Mouse (Mus musculus): ENCODE data around the gene Tm6sf2.
"Not testable (repeated sequence)": the region's sequence is repeated elsewhere in the genome, so short reads cannot be mapped to it uniquely, and the experiment has no call there.

Tm6sf2 gene

DNA sequence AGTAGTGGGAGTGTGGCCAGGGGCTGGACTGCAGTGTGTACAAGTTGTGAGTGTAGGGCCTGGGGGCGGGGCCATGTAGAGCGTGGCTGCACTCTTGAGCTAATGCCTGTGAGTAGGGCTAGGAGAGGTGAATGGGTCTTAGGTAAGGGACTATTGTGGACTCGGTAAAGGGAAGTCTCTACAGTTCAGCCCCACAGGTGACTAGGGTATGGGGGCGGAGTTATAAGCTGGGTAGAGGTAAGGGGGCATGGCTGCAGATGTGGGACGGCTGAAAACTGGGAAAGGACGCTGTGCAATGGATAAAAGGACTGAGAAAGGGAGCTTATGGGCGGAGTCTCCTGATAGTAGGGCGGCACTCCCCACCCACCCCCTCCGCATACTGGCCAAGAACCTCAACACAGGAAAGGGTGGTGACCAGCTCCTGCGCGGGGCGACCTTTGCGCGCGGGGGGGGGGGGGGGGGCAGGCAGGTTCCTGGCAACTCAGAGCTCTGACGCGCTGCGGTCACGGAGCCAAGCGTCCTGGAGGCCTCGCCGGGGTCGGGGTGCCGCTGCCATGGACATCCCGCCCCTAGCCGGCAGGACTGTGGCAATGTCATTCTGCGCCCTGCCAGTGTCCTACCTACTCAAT lies at the start of gene Tm6sf2:
Gene Tm6sf2 (plus strand): TSS at position 484 of the 629 bp plus-strand sequence.
- in situ Hi-C loops (cut with MboI; ENCODE audit: low sequenced_read_pairs) = no loop called here

DNA sequence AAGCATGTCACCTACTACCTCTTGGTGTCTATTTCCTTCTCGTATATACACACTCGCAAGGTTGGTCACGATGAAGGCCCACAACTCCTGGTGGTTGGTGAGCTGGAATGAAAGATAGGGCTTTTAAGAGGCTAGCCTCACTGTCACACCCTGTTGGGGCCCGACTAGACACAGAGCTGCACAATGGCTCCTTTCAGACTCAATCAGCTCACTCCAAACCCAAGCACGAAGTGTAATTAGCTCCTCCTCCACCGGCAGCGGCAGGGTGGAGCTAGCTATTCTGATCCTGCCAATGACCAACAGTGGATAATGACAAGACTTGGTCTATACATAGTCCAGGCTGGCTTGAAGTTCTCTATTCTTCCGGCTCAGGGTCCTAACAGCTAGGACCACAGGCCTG lies 49.1 kb upstream of the Tm6sf2 start:
- in situ Hi-C loops (cut with MboI; ENCODE audit: low sequenced_read_pairs) = no loop called here

DNA sequence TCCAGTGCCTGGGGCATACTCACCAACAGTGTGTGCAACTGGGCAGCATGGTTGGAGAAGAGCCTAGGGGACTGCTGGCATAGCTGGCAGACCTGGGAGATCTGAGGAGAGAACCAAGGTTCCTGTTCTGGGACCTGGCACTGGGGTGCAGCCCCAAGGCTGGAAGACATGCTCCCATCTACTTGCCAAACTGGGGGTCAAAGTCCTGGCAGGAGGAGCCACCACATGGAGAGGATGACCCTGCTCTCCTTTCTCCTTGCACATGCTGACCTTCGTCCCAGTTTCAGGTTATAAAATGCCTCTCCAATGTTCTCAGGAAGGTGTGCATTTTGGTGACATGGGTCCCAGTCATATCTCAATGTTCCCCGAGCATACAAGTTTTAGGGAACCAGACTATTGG lies 46.6 kb upstream of the Tm6sf2 start:
- in situ Hi-C loops (cut with MboI; ENCODE audit: low sequenced_read_pairs) = no loop called here

DNA sequence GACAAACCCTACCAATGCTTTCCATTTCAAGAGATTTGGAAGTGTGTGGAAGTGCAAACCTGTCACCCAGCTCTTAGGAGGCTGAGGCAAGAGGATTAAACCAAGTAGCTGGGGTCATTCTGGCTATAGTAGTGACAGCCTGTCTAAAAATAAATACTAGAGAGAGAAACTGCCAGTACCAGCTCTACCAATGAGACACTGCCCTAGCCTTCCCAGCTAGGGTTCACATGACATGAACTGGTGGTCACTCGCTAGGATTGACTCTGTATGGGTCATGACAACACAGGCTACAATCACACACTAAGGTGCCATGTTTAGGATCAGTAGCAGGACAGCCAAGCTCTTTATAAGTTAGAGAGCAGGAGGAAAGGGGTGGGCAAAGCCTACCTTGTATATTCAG lies 42.5 kb upstream of the Tm6sf2 start:
- in situ Hi-C loops (cut with MboI; ENCODE audit: low sequenced_read_pairs) = no loop called here

DNA sequence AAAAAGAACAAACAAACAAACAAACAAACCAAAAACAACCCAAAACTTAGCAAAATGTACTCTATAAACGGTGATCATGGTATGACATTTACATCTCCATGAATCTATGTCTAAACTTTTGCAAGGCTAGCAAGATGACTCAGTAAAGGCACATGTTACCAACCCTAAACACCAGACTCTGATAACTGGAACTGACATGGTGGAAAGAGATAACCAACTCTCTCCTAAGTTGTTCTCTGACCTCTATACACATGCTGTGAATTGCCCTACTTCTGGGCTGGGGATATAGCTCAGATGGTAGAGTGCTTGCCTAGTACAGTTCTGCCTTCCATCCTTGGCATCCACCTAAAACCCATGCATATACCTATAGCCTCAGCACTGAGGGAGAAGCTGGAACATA lies 34.7 kb upstream of the Tm6sf2 start:
- in situ Hi-C loops (cut with MboI; ENCODE audit: low sequenced_read_pairs) = no loop called here

DNA sequence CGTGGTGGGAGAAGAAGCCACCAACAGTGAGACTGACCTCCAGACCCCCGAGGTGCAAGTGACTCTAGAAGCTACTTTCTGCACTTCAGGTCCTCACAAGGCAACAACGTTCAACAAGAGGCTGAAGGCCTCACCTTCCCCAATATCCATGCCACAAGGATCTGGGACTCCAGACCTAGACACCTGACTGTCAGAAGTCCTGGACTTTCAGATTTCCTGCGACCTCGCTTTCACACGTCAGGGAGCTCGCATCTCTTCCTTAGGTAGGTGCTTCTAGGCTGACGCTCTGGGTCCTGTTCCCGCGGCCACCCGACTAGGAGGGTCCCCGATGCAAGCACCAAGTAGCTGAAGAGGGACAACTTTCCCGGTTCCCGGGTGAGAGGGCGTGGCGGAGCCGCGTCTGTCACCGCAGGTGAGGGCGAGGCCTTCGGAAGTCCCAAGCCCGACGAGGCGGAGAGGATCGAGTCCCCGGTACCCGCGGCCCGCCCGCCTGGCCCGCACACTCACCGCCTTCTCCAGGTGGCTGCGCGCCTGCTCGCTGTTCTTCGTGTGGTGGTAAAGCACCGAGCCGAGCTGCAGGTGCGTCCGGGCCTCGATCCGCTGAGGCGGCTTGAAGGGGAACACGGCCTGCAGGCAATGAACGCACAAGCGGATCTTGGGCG lies 30.7 kb upstream of the Tm6sf2 start:
- in situ Hi-C loops (cut with MboI; ENCODE audit: low sequenced_read_pairs) = no loop called here

DNA sequence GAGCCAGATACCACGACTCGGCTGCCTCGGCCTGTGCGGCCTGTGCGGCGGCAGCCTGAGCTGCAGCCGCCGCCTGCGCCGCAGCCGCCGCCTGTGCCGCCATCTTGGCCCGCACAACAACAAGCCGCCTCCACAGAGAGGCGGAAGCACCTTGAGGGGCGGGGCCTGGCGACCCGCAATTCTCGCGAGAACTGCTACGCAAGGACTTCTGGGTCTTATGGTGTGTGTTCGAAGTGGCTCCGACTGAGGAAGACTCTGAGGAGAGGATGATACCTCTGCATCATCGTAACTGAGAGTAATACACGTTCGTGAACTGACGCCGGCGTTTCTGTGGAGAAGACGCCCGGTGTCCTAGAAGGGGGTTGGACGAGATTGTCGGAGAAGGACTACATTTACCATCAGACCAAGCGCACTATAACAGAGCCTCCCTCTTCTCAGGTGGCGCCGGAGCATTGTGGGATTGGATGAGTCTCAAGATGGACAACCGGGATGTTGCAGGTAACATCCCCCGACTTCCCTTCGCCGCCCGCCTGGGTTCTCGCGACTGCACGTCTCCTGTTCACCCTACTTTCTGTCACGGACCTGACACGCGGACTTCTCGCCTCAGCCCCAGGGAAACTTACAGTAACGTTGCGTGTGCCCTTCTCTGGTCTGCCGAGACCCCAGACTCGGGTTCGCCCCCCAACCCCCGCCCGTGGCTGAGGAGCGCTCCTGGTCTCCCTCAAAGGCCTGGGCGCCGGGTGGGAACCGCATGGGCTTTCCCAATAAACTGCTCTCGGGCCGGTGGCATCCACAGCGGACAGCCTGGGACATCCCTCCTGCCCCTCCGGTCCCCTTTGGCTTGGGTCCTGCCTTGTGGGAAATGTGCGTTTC lies 29.9 kb upstream of the Tm6sf2 start, which contains the start of the genes Mau2 and Sugp1:
Gene Mau2 (minus strand): TSS at position 152 of the 873 bp plus-strand sequence.
Gene Sugp1 (plus strand): TSS at position 231 of the 873 bp plus-strand sequence.
- in situ Hi-C loops (cut with MboI; ENCODE audit: low sequenced_read_pairs) = no loop called here

DNA sequence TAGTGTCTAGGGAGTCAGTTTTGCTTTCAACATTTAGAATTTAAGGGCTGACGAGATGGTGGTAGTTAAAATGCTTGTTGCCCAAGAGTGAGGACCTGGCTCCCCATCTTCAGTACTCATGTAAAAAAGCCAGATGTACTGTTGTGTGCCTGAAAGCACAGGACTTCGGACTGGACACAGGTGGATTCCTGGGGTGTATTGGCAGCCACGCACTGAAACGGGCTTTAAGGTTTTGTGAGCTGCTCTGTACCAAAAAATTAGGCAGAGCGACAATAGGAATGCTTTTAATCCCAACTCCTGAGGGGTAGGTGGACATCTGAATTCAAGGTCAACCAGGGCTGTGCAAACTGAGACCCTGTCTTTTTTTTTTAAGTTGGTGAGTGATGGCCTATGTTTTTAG lies 28.7 kb upstream of the Tm6sf2 start:
- in situ Hi-C loops (cut with MboI; ENCODE audit: low sequenced_read_pairs) = no loop called here

DNA sequence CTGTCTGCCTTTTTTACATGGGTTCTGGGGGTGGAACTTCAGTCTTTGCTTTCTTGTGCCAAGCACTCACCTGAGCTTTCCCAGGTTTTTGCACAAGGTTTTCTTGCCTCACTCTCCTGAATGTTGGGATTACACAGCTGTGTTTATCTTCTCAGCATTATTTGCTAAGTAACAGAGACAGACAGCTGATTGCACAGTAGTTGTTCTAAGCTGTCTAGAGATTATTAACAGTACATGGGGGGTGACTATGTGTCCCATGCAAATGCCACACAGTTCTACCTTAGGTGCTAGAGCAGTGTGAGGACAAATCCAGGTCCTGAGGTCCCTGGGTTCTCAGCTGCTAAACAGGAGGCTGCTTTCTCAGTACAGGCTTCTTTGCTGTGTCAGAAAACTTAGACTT lies 23.1 kb upstream of the Tm6sf2 start:
- in situ Hi-C loops (cut with MboI; ENCODE audit: low sequenced_read_pairs) = no loop called here

DNA sequence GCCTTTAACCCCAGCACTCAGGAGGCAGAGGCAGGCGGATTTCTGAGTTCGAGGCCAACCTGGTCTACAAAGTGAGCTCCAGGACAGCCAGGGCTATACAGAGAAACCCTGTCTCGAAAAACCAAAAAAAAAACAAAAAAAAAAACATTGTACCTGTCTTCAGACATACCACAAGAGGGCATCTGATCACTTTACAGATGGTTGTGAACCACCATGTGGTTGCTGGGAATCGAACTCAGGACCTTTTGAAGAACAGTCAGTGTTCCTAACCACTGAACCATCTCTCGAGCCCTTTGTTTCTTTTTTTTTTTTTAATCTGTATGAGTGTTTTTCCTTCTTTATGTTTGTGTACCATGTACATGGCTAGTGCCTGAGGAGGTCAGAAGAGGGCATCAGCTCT lies 22.3 kb upstream of the Tm6sf2 start:
- in situ Hi-C loops (cut with MboI; ENCODE audit: low sequenced_read_pairs) = not testable (repeated sequence)

DNA sequence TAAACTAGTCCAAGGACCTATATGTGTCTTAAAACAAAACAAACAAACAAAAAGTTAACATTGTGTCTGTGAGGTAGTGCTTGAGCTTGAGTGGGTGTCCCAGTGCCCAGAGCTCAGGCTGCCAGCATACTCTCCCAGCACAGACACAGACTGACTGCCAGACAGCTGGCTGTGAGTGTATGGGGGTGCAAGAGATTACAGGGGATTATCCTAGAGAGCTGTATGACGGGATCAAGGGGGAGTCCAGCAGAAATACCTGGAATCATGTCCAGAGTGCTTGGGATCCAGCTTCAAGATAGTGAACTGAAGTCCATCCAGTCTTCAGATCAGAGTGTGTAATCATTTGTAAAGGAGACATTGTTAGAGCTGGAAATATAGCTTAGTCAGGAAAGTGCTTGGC lies 15.0 kb upstream of the Tm6sf2 start:
- in situ Hi-C loops (cut with MboI; ENCODE audit: low sequenced_read_pairs) = no loop called here

DNA sequence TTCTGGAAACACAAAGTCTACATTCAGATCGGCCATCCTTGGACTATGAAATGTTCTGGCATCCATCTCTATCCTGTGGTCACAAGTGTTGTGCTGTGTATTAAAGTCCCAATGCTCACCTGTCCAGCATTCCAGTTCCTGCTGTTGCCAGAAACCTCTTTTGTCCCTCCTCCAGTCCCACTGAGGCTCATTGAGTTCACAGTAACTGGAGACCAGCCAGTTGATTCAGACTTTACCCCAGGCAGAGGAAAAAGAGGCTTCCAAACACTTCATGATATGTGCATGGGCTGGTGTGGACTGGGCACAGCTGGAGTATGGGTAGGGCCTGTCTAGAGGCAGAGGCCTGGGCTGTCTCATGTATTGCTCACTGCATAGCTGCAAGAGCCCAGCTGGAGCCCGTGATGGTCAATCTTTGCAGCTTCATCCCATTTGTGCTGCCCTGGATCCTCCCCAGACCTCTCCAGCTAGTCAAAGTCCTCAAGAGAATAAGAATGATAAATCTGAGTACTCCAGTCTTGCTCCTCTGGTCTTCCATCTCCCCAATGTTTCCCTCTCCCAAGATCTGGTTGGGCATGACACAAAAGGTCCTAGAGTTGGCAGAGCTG lies 786 bp upstream of the Tm6sf2 start:
- in situ Hi-C loops (cut with MboI; ENCODE audit: low sequenced_read_pairs) = no loop called here

DNA sequence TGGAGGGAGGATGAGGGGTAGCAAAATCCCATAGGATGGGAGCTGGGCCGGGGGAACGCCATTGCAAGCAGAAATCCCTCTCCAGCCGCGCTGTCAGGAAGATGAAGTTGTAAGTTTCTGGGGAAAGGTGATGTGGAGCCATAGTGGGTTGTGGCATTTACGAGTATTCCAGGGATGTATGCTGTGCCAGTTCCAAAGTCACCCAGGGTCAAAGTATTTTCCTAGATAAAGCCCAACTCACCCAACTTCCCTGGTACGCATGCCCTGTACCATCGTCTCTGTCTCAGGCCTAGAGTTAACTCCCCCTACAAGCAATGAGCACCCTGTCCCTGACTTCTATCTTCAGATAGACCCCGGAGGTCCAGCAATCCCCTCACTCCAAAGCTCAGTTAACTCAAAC lies 396 bp downstream of the Tm6sf2 start:
- in situ Hi-C loops (cut with MboI; ENCODE audit: low sequenced_read_pairs) = no loop called here

DNA sequence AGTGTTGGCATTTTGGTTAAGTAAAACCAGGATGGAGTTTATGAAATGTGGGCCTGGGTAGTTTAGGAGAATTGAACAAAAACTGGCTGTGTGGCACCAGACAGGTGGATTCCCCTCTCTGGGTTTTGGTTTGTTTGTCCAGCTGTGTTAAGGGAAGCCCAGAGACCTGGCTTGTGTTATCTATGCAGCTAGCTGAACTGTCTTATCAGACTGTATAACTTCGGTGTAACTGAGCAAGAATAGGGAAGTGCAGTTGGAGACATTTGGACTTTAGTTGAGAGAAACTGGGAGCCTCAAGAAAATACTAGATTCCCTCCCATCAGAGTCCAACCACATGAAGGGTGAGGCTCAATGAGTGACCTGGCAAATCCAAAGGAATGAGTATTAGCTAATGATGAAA lies 958 bp downstream of the Tm6sf2 start:
- in situ Hi-C loops (cut with MboI; ENCODE audit: low sequenced_read_pairs) = no loop called here

DNA sequence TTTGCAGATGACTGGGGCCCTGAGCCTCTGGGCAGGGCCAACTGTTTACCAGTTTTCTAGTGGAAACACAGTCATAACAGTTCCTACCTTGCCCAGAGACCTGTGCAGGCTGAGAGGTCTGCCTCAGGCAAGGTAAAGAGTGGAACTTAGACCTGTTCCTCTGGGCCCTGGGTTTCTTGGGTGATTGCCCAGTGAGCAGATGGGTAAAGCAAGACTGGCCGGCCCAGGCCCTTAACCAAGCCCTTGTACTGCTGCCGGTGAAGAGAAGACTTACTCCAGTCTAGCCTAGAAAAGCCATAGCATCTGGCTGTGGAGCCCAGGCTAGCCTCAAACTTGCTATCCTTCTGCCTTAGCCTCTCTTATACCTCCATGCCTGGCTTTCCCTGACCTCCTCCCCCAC lies 9.3 kb downstream of the Tm6sf2 start:
- in situ Hi-C loops (cut with MboI; ENCODE audit: low sequenced_read_pairs) = no loop called here

DNA sequence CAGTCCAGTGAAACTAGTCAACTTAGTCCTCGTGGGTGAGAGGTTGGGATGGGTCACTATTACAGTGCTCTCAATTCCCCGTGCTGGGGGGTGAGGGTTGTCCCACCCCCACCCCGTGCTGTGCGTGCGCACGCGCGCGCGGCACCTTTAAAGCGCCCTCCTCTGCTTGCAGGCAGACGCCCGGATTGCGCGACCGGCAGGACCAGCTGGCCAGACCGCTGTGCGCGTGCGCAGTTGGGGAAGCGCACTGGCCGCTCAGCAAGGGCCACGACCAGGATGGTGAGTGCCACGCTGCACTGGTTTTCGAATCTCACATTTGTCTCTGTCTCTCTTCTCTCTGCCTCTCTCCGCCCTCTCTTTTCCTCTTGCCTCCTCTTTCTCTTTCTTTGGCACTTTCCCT lies 10.6 kb downstream of the Tm6sf2 start, which contains the start of gene Hapln4:
Gene Hapln4 (plus strand): TSS at position 173 of the 400 bp plus-strand sequence.
- in situ Hi-C loops (cut with MboI; ENCODE audit: low sequenced_read_pairs) = no loop called here

DNA sequence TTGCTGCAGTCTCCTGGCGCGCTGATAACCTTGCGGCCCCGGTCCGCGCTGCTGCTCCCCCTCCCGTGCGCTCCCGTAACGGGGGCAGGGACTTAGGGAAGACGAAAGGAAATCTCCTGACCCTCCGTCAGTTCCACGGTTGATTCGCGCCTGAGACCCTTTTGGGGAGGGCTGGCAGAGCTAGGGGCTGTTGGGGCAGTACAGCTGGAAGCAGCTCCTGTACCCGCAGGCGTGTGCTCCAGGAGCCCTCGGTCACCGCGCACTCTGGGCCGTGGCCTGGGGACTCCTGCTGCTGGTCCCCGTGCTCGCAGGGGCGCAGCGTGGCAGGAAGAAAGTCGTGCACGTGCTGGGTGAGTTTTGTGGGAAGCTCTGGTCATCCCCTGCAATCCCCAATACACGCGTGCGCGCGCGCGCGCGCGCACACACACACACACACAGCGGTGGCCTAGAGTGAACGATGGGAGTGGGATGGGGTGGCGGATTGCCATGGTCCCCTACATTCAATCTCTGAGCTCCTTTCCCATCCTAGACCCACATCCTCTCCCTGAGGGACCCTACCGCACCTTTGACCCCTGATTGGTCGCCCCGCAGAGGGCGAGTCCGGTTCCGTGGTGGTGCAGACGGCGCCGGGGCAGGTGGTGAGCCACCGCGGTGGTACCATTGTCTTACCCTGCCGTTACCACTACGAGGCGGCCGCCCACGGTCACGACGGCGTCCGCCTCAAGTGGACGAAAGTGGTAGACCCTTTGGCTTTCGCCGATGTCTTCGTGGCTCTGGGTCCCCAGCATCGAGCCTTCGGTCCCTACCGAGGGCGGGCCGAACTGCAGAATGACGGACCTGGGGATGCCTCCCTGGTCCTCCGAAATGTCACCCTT lies 11.7 kb downstream of the Tm6sf2 start:
- in situ Hi-C loops (cut with MboI; ENCODE audit: low sequenced_read_pairs) = no loop called here

DNA sequence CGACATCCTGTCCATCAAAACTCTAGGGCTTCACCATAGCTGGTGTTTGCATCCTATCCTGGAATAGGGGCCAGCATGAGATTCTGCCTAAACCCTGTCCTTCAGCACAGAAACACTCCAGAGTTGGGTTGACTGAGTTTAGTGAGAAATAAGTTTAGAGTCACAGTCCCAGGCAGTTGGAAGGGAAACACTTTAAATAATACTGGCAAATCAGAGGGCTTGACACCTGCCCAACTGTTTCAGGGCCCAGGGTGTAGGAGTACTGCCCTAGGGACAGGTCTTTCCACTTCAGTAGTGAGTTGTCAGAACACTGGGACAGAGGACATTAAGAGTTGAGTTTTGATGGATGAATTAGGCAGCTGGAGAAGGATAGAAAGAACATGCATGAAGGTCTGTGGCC lies 13.4 kb downstream of the Tm6sf2 start:
- in situ Hi-C loops (cut with MboI; ENCODE audit: low sequenced_read_pairs) = no loop called here

DNA sequence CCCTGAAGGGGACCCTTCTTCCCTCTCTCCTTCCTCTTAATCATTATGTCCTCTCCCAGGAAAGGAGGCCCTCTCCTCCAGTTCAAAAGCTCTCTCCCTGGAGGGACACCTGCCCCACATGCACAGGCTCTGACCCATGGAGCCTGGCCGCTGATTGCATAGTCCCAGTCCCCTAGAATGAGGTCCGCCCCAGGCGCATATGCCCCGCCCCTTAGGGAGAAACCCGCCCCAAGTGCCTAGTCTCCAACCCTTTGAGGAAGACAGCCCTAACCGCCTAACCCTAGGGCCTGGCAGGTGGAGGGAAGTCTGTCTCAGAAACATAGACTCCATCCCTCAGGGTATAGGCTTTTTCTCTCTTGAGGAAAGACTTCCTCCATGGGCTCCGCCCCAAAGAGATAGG lies 14.5 kb downstream of the Tm6sf2 start:
- in situ Hi-C loops (cut with MboI; ENCODE audit: low sequenced_read_pairs) = no loop called here
